Mouse (Mus musculus) lung, postnatal 0 days (tissue): ENCODE results near the gene Sh3pxd2a. TPM values are rescaled to one million over a fixed set of nuclear protein-coding genes. Genes with fewer than 3 reads are reported as not detected.

ENCODE experiments used
- ATAC-seq: fragments of 200-750 bp; cut with Nextera tagmentation; 2 replicates; pipeline ENCODE4 v1.8.0; 2017; ENCODE audit warnings: moderate library complexity
- DNase-seq: peaks from one replicate; pipeline ENCODE4 v3.0.0-alpha.2; 2016; ENCODE audit warnings: low spot score
- H3K27ac ChIP-seq: fragments of 300-500 bp; sonication (generic); 2 replicates; pipeline ENCODE4 v1.5.1; 2014; ENCODE audit warnings: antibody characterized with exemption, mild to moderate bottlenecking, low read length, mixed read lengths
- H3K27me3 ChIP-seq: fragments of 300-500 bp; sonication (generic); replicated peaks from 2 replicates; pipeline ENCODE4 v1.6.1; 2014; ENCODE audit warnings: low read length, mixed read lengths; ENCODE audit not compliant: insufficient read depth
- H3K36me3 ChIP-seq: fragments of 300-500 bp; sonication (generic); 2 replicates; pipeline ENCODE4 v1.6.1; 2014; ENCODE audit warnings: low read length, mixed read lengths; ENCODE audit not compliant: insufficient read depth
- H3K4me1 ChIP-seq: fragments of 300-500 bp; sonication (generic); 2 replicates; pipeline ENCODE4 v1.6.1; 2014; ENCODE audit warnings: antibody characterized with exemption, low read depth, low read length, mixed read lengths; ENCODE audit not compliant: insufficient read depth
- H3K4me2 ChIP-seq: fragments of 300-500 bp; sonication (generic); replicated peaks from 2 replicates; pipeline ENCODE4 v1.6.1; 2014; ENCODE audit warnings: low read depth, mild to moderate bottlenecking, low read length, moderate library complexity, mixed read lengths
- H3K4me3 ChIP-seq: fragments of 300-500 bp; sonication (generic); 2 replicates; pipeline ENCODE4 v1.5.1; 2014; ENCODE audit warnings: low read depth, low read length
- H3K9ac ChIP-seq: fragments of 300-500 bp; sonication (generic); replicated peaks from 2 replicates; pipeline ENCODE4 v1.6.1; 2014; ENCODE audit warnings: low read depth, mild to moderate bottlenecking
- H3K9me3 ChIP-seq: fragments of 300-500 bp; sonication (generic); 2 replicates; pipeline ENCODE4 v1.6.1; 2016; ENCODE audit warnings: low read length, mixed read lengths
- CTCF ChIP-seq: IDR thresholded peaks from 2 replicates; pipeline ENCODE4 v1.5.1; 2016; ENCODE audit warnings: antibody characterized with exemption, mild to moderate bottlenecking
- EP300 ChIP-seq: IDR thresholded peaks from 2 replicates; pipeline ENCODE4 v1.6.1; 2016; ENCODE audit warnings: antibody characterized with exemption, mild to moderate bottlenecking, control low read depth
- WGBS: fragments of 180-500 bp; shearing (Covaris S2); extraction: QIAGEN DNeasy Blood & Tissue Kit; methylation state at CpG from one replicate; pipeline ENCODE4 v1.1.7; 2014; 5-methylcytosine and 5-hydroxymethylcytosine counted together
- polyA plus RNA-seq: library from polyadenylated mRNA; unstranded; fragments of >200 nt; fragmentation: Nextera tagmentation; extraction: Ambion mirVana; gene quantifications from 2 replicates; pipeline ENCODE4 v1.2.1, GENCODE M21; 2015

The Sh3pxd2a gene
- polyA plus RNA-seq, 1 experiment from 2014 or later = 5.6 TPM

DNA sequence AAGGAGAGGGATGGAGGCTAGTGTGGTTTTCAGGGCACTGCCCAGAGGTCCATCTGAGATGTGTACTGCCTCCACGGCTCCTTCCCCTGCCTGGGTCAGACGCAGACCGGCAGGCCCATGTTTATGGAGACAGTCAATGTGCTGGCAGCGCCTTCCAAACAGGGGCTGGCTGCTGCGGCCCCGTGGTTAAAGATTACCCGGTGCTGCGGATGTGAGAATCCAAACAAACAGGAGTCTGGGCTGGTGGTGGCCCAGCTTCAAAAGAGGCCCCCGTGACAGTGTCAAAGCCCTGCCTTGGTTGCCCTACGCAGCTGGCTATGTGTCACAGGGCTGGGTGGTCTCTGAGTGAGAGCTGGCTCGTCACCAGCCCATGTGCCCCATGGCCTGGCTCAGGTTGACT, 216.4 kb downstream of the Sh3pxd2a start:
- 21% methylated on average over 11 of the region's 11 CpGs for WGBS
- H3K36me3 ChIP-seq = no peaks in the 10 kb centered on the region
- H3K9ac ChIP-seq = no peak overlapping the region
- no peak overlapping the region for H3K4me3 ChIP-seq
- peak; percentile 67 for ATAC-seq
- H3K4me2 ChIP-seq = no peak overlapping the region
- no peaks in the 10 kb centered on the region for H3K9me3 ChIP-seq
- H3K27me3 ChIP-seq = peaks cover 8% of the 10 kb centered on the region
- TF ChIP-seq EP300 = no peak
- no peak for TF ChIP-seq CTCF
- no peak overlapping the region for H3K27ac ChIP-seq
- DNase-seq = peak; percentile 37
- no peaks in the 10 kb centered on the region for H3K4me1 ChIP-seq

DNA sequence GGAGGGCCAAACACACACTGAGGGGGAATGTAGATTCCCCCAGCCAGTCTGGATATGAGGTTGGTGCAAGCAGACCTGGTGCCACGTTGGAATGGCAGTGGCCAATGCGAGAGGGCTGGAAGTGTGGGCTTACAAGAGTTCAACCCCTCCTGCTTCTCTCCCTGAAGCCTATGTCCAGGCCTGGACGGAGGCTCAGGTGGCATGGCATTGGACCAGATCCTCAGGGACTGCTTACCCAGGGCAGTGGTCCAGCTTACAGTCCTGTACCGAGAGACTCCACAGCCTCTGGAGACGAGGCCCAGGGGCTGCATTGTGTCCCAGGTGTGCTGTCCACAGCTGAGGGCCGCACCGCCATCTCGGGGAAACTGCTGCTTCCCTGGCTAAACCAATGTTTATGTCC, 218.7 kb downstream of the Sh3pxd2a start:
- DNase-seq (no peak), ATAC-seq (no peak)
- no peak overlapping the region for H3K4me3 ChIP-seq
- 78% methylated on average over 8 of the region's 8 CpGs for WGBS
- no peaks in the 10 kb centered on the region for H3K4me1 ChIP-seq
- H3K27ac ChIP-seq = no peak overlapping the region
- TF ChIP-seq CTCF = no peak
- no peak for TF ChIP-seq EP300
- H3K27me3 ChIP-seq = no peaks in the 10 kb centered on the region
- H3K9me3 ChIP-seq = no peaks in the 10 kb centered on the region
- H3K36me3 ChIP-seq = no peaks in the 10 kb centered on the region
- no peak overlapping the region for H3K9ac ChIP-seq
- H3K4me2 ChIP-seq = no peak overlapping the region

- H3K4me2 ChIP-seq = no peak overlapping the region
- H3K9me3 ChIP-seq = no peaks in the 10 kb centered on the region
- H3K4me3 ChIP-seq = no peak overlapping the region
- TF ChIP-seq EP300 (no peak), CTCF (no peak)
- 60% methylated on average over 4 of the region's 4 CpGs for WGBS
- DNase-seq (no peak), ATAC-seq (no peak)
- H3K36me3 ChIP-seq = no peaks in the 10 kb centered on the region
- H3K4me1 ChIP-seq = no peaks in the 10 kb centered on the region
- H3K27ac ChIP-seq = no peak overlapping the region
- no peaks in the 10 kb centered on the region for H3K27me3 ChIP-seq
- no peak overlapping the region for H3K9ac ChIP-seq
Observed at GRCm38 (mm10) chr19:47242227-47242626, 222.0 kb downstream of the Sh3pxd2a start.

GRCm38 (mm10) chr19:47240957-47241356, 223.2 kb downstream of the Sh3pxd2a start:
- H3K9ac ChIP-seq = no peak overlapping the region
- no peaks in the 10 kb centered on the region for H3K36me3 ChIP-seq
- no peak overlapping the region for H3K27ac ChIP-seq
- no peak for TF ChIP-seq EP300
- no peak for TF ChIP-seq CTCF
- DNase-seq = no peak
- no peaks in the 10 kb centered on the region for H3K4me1 ChIP-seq
- WGBS = 60% methylated on average over 7 of the region's 7 CpGs
- no peak for ATAC-seq
- no peaks in the 10 kb centered on the region for H3K9me3 ChIP-seq
- H3K27me3 ChIP-seq = no peaks in the 10 kb centered on the region
- H3K4me3 ChIP-seq = no peak overlapping the region
- no peak overlapping the region for H3K4me2 ChIP-seq

GRCm38 (mm10) chr19:47240076-47240475, 224.1 kb downstream of the Sh3pxd2a start:
- ATAC-seq (peak; percentile 48), DNase-seq (no peak)
- no peak for TF ChIP-seq CTCF
- no peak for TF ChIP-seq EP300
- H3K9ac ChIP-seq = no peak overlapping the region
- H3K4me1 ChIP-seq = no peaks in the 10 kb centered on the region
- H3K27ac ChIP-seq = no peak overlapping the region
- 45% methylated on average over 11 of the region's 12 CpGs for WGBS
- H3K36me3 ChIP-seq = no peaks in the 10 kb centered on the region
- no peaks in the 10 kb centered on the region for H3K27me3 ChIP-seq
- H3K9me3 ChIP-seq = no peaks in the 10 kb centered on the region
- no peak overlapping the region for H3K4me3 ChIP-seq
- peak overlapping the region; percentile 28; the same call in 1 of the 2 replicates for H3K4me2 ChIP-seq

DNA sequence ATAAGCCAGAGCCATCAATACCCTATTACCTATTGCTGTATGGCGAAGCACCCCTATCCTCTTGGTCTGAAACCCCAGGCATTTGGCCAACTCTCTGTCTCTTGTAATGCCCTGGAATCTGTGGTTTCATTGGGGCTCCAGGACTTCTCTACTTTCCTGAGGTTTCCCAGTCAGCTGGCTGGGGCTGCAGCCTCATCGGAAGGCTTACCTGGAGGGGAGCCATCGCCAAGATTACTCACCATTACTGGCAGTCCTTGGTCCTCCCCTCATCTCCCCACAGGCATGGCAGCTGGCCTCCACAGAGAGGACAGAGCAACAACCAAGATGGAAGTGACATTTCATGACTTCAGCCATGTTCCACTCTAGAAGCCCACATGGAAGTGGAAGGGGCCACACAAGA, 231.1 kb downstream of the Sh3pxd2a start:
- Histone ChIP-seq H3K4me1 (0 out of 2 replicates have a peak, but pooled peaks cover 5% of the 10 kb centered on the region), H3K4me3 (no peak overlapping the region), H3K9me3 (no peaks in the 10 kb centered on the region), H3K4me2 (no peak overlapping the region), H3K27ac (no peak overlapping the region), H3K27me3 (no peaks in the 10 kb centered on the region), H3K36me3 (no peaks in the 10 kb centered on the region), H3K9ac (no peak overlapping the region)
- DNase-seq (no peak), ATAC-seq (no peak)
- TF ChIP-seq CTCF (no peak), EP300 (no peak)
- WGBS = 86% methylated on average over 3 of the region's 3 CpGs
